11 mouse cellular contexts compared by ENCODE assay signal in the genomic region with DNA sequence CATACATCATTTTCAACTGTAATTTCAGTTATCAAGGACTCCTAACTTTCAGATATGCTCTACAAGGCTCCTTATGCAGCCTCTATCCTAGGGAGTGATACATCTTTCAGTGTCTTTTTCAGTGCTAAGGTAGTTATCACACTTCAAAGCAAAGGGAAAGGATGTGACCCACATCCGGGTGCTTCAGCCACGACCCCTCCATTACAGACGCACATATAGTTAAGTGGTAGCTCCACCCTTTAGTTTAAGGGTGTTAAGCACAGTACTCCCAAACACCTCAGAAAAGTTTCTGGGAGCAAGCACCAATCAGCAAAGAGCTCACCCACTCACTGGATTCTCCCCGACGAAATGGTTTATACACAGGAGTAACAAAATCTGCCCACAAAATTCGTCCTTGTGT.
"Had no signal": no experiment of that assay in that cellular context is flagged by ENCODE, and none has a peak within 500 bp of the region (broad histone marks: within the 10 kb centered on the region; RNA-seq: fewer than 3 reads in every experiment).

No protein-coding gene starts in this region.

- H3K9ac ChIP-seq: limb, embryonic 15.5 days; liver, embryonic 12.5 days; lung, embryonic 14.5 days; neural tube, embryonic 13.5 days had no signal

- H3K4me2 ChIP-seq: limb, embryonic 15.5 days; liver, embryonic 12.5 days; lung, embryonic 14.5 days; neural tube, embryonic 13.5 days had no signal

- DNase-seq: kidney, adult 18-20 months; kidney, postnatal 10 days; lung, embryonic 14.5 days; lung, postnatal 10 days; lung, postnatal 4 days; midbrain, embryonic 14.5 days; right cerebral cortex, postnatal 14 days had no signal

- H3K27ac ChIP-seq: limb, embryonic 15.5 days; liver, embryonic 12.5 days; neural tube, embryonic 13.5 days had no signal

- H3K9me3 ChIP-seq: limb, embryonic 15.5 days; liver, embryonic 12.5 days; midbrain, embryonic 10.5 days; neural tube, embryonic 13.5 days had no signal

- H3K4me3 ChIP-seq: limb, embryonic 15.5 days; liver, embryonic 12.5 days; neural tube, embryonic 13.5 days had no signal

- ATAC-seq: liver, embryonic 12.5 days had no signal

- H3K4me1 ChIP-seq: liver, embryonic 12.5 days had no signal

- H3K27me3 ChIP-seq: limb, embryonic 15.5 days; liver, embryonic 12.5 days; neural tube, embryonic 13.5 days had no signal
